Mouse (Mus musculus): Measurements from ENCODE around the gene Spns2.

Spns2 gene

GRCm38 (mm10) chr11:72497367-72497766 is 7.7 kb upstream of the Spns2 start:
- no peak for DNase-seq

- no peak for DNase-seq
Observed at GRCm38 (mm10) chr11:72496775-72497174, 7.1 kb upstream of the Spns2 start.

GRCm38 (mm10) chr11:72496066-72496465 is 6.4 kb upstream of the Spns2 start:
- DNase-seq, result no peak

- peak; percentile 38 for DNase-seq
Observed at GRCm38 (mm10) chr11:72494046-72494988, 4.6 kb upstream of the Spns2 start.

GRCm38 (mm10) chr11:72491130-72491960 is 1.6 kb upstream of the Spns2 start:
- DNase-seq, result no peak

GRCm38 (mm10) chr11:72489397-72489796 is 307 bp downstream of the Spns2 start:
- DNase-seq, result no peak

GRCm38 (mm10) chr11:72488753-72489271 is 892 bp downstream of the Spns2 start:
- no peak for DNase-seq

- no peak for DNase-seq
Observed at GRCm38 (mm10) chr11:72487739-72488138, 2.0 kb downstream of the Spns2 start.

GRCm38 (mm10) chr11:72487171-72487570 is 2.5 kb downstream of the Spns2 start:
- DNase-seq, result no peak

GRCm38 (mm10) chr11:72485960-72486359 is 3.7 kb downstream of the Spns2 start:
- DNase-seq, result no peak

GRCm38 (mm10) chr11:72485157-72485556 is 4.5 kb downstream of the Spns2 start:
- no peak for DNase-seq

GRCm38 (mm10) chr11:72484549-72484948 is 5.2 kb downstream of the Spns2 start:
- no peak for DNase-seq

GRCm38 (mm10) chr11:72481952-72482351 is 7.8 kb downstream of the Spns2 start:
- no peak for DNase-seq

- DNase-seq, result no peak
Observed at GRCm38 (mm10) chr11:72481313-72481712, 8.4 kb downstream of the Spns2 start.

- no peak for DNase-seq
Observed at GRCm38 (mm10) chr11:72479499-72479898, 10.2 kb downstream of the Spns2 start.

- no peak for DNase-seq
Observed at GRCm38 (mm10) chr11:72478228-72478627, 11.5 kb downstream of the Spns2 start.

GRCm38 (mm10) chr11:72477653-72478052 is 12.1 kb downstream of the Spns2 start:
- no peak for DNase-seq

GRCm38 (mm10) chr11:72477182-72477581 is 12.5 kb downstream of the Spns2 start:
- DNase-seq, result no peak

GRCm38 (mm10) chr11:72476074-72476625 is 13.6 kb downstream of the Spns2 start:
- no peak for DNase-seq

- DNase-seq, result no peak
Observed at GRCm38 (mm10) chr11:72475408-72475807, 14.3 kb downstream of the Spns2 start.

- peak; percentile 70 for DNase-seq
Observed at GRCm38 (mm10) chr11:72474926-72475325, 14.8 kb downstream of the Spns2 start.

GRCm38 (mm10) chr11:72473540-72473939 is 16.2 kb downstream of the Spns2 start:
- no peak for DNase-seq

GRCm38 (mm10) chr11:72471381-72471780 is 18.3 kb downstream of the Spns2 start:
- DNase-seq, result no peak
